Mouse (Mus musculus): ENCODE measurements around the gene Arhgap10. TPM values are rescaled to one million over a fixed set of nuclear protein-coding genes. Genes with fewer than 3 reads are reported as not detected.
A peak's percentile ranks its signal among the peaks of the same experiment; 100 is the strongest.

The Arhgap10 gene
- total and polyA plus RNA-seq, 3 experiments: 2.7 to 5.9 (median 4.8) TPM

DNA sequence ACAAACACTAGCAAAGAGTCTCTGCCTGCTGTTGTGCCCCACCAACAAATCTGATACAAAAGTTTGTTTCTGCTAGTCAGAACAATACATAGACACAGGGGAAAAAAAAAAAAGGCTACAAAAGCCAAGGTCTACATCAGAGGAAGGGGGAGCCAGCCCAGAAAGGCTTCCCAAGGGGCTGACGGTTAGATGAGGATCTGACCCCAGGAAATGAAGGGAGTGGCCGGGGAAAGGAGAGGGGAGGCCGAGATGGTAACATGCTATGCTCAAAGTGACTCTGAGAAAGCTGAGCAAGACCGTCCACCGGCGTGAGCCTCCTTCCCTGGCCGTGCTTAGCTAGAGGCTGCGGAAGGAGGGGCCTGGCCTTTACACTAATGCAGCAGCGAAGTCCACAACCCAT is 76.8 kb downstream of the Arhgap10 start:
- H3K27ac ChIP-seq (ENCODE audit: insufficient read depth, low read depth): no peak overlapping the region
- peaks cover 5 to 12% of the 10 kb centered on the region in 2 experiments; a peak in 3 of 4 replicates for H3K4me1 ChIP-seq (ENCODE audit: control insufficient read depth in 1 of 2, insufficient read depth in 2 of 2)
- in situ Hi-C loops (cut with MboI; ENCODE audit: low pct_ligation_motif_present, low pct_unique_long_range_greater_than_20kb, low sequenced_read_pairs): no loop called here
- H3K4me2 ChIP-seq (ENCODE audit: insufficient read depth, low read depth, poor library complexity, severe bottlenecking): no peak overlapping the region
- no peaks in the 10 kb centered on the region for H3K9me3 ChIP-seq (replicated peaks; ENCODE audit: low read length)
- TF ChIP-seq NELFE (IDR thresholded peaks at IDR 0.05; ENCODE audit: low read depth, low read length): no peak
- no peak for TF ChIP-seq USF2 (conservative IDR thresholded peaks at IDR 0.05; ENCODE audit: low read depth, low read length)
- TF ChIP-seq NRF1 (IDR thresholded peaks at IDR 0.05; ENCODE audit: low read depth, low read length): no peak
- no peak for TF ChIP-seq SIN3A (IDR thresholded peaks at IDR 0.05; ENCODE audit: low read length)
- TF ChIP-seq MXI1 (IDR thresholded peaks at IDR 0.05; ENCODE audit: low read depth, low read length): no peak
- no peak for TF ChIP-seq PAX5 (IDR thresholded peaks at IDR 0.05; ENCODE audit: low read length)
- no peak for TF ChIP-seq ZNF384 (IDR thresholded peaks at IDR 0.05; ENCODE audit: low read depth, low read length)
- no peak for TF ChIP-seq HCFC1 (IDR thresholded peaks at IDR 0.05; ENCODE audit: low read depth, low read length)
- TF ChIP-seq RCOR1 (conservative IDR thresholded peaks at IDR 0.05; ENCODE audit: low read depth, low read length): no peak
- TF ChIP-seq JUND (conservative IDR thresholded peaks at IDR 0.05; ENCODE audit: low read depth, low read length): no peak
- no peak for TF ChIP-seq POLR2A (IDR thresholded peaks at IDR 0.05; ENCODE audit: low read depth, low read length)
- no peak for TF ChIP-seq MAZ (IDR thresholded peaks at IDR 0.05; ENCODE audit: low read depth, low read length)
- TF ChIP-seq TCF12 (IDR thresholded peaks at IDR 0.05; ENCODE audit: low read depth, low read length): no peak
- TF ChIP-seq BHLHE40 (IDR thresholded peaks at IDR 0.05; ENCODE audit: low read depth, low read length): no peak
- TF ChIP-seq GABPA (IDR thresholded peaks at IDR 0.05; ENCODE audit: insufficient replicate concordance, low read depth, low read length): no peak
- TF ChIP-seq EP300 (IDR thresholded peaks at IDR 0.05; ENCODE audit: low read length): no peak
- no peak for TF ChIP-seq MAFK (IDR thresholded peaks at IDR 0.05; ENCODE audit: insufficient replicate concordance, low read length)
- no peak for TF ChIP-seq ZC3H11A (IDR thresholded peaks at IDR 0.05; ENCODE audit: low read depth, low read length)
- H3K79me2 ChIP-seq (replicated peaks; ENCODE audit: control insufficient read depth, extremely low read depth, insufficient read depth, poor library complexity, severe bottlenecking): no peaks in the 10 kb centered on the region
- H3K4me3 ChIP-seq (replicated peaks in 1 of 3; ENCODE audit: low read depth in 2 of 3, low read length in 2 of 3, poor library complexity in 1 of 3): no peak overlapping the region
- H3K36me3 ChIP-seq (replicated peaks in 1 of 2; ENCODE audit: control insufficient read depth in 1 of 2, insufficient read depth in 1 of 2, low read length in 1 of 2): no peaks in the 10 kb centered on the region
- H3K9ac ChIP-seq (ENCODE audit: insufficient read depth, low read depth): no peak overlapping the region
- dilution Hi-C loops (cut with MboI; ENCODE audit: extremely low pct_ligation_motif_present, extremely low pct_unique_long_range_greater_than_20kb, low sequenced_read_pairs): no loop called here
- no peaks in the 10 kb centered on the region for H3K27me3 ChIP-seq (replicated peaks)
- DNase-seq (ENCODE audit: extremely low read depth): no peak

DNA sequence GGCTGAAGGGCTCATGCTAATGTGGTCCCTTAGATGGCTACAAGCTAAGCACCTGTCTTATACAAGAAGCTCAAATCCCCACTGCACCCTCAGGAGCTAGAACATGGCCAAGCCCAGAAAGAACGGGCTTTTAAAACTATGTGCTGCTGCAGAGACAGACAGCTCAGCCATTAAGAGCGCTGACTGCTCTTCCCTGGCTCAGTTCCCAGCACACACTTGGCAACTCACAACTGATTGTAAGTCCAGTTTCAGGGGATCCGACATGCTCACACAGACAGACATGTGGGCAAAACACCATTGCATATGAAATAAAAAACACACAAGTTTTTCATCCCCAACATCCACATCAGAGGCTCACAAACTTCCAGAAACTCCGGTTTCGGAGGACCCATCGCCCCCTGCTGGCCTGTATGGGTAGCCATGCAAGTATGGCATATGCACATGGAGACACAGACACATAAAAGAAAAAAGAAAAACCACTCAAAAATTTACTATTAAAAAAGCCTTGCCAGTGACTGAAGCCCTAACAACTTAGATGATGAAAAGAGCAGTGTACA is 77.4 kb downstream of the Arhgap10 start:
- Histone ChIP-seq H3K4me1 (ENCODE audit: control insufficient read depth in 1 of 2, insufficient read depth in 2 of 2) (peaks cover 7 to 17% of the 10 kb centered on the region in 2 experiments; a peak in 3 of 4 replicates), H3K79me2 (replicated peaks; ENCODE audit: control insufficient read depth, extremely low read depth, insufficient read depth, poor library complexity, severe bottlenecking) (no peaks in the 10 kb centered on the region), H3K27ac (ENCODE audit: insufficient read depth, low read depth) (no peak overlapping the region), H3K4me3 (replicated peaks in 1 of 3; ENCODE audit: low read depth in 2 of 3, low read length in 2 of 3, poor library complexity in 1 of 3) (no peak overlapping the region), H3K27me3 (replicated peaks) (no peaks in the 10 kb centered on the region), H3K4me2 (ENCODE audit: insufficient read depth, low read depth, poor library complexity, severe bottlenecking) (no peak overlapping the region), H3K9ac (ENCODE audit: insufficient read depth, low read depth) (no peak overlapping the region), H3K36me3 (replicated peaks in 1 of 2; ENCODE audit: control insufficient read depth in 1 of 2, insufficient read depth in 1 of 2, low read length in 1 of 2) (no peaks in the 10 kb centered on the region), H3K9me3 (replicated peaks; ENCODE audit: low read length) (no peaks in the 10 kb centered on the region)
- TF ChIP-seq CTCF (conservative IDR thresholded peaks at IDR 0.05 in 1 of 2, IDR thresholded peaks at IDR 0.05 in 1 of 2; ENCODE audit: low read depth in 2 of 2, low read length in 2 of 2) (peak in 1 of 2 experiments; percentile 50; a peak in 2 of 4 replicates), MAX (IDR thresholded peaks at IDR 0.05; ENCODE audit: low read length) (no peak), NRF1 (IDR thresholded peaks at IDR 0.05; ENCODE audit: low read depth, low read length) (no peak), TCF12 (IDR thresholded peaks at IDR 0.05; ENCODE audit: low read depth, low read length) (no peak), POLR2A (IDR thresholded peaks at IDR 0.05; ENCODE audit: low read depth, low read length) (no peak), SMC3 (IDR thresholded peaks at IDR 0.05; ENCODE audit: low read depth, low read length) (peak; percentile 25; the same call in 1 of the 2 replicates), BHLHE40 (IDR thresholded peaks at IDR 0.05; ENCODE audit: low read depth, low read length) (no peak), EP300 (IDR thresholded peaks at IDR 0.05; ENCODE audit: low read length) (no peak), SIN3A (IDR thresholded peaks at IDR 0.05; ENCODE audit: low read length) (no peak), CHD2 (IDR thresholded peaks at IDR 0.05; ENCODE audit: low read length) (no peak), MYC (IDR thresholded peaks at IDR 0.05; ENCODE audit: low read depth, low read length) (no peak), KAT2A (IDR thresholded peaks at IDR 0.05; ENCODE audit: insufficient replicate concordance, low read length) (no peak), E2F4 (IDR thresholded peaks at IDR 0.05; ENCODE audit: insufficient replicate concordance, low read depth, low read length) (no peak), PAX5 (IDR thresholded peaks at IDR 0.05; ENCODE audit: low read length) (no peak), CHD1 (IDR thresholded peaks at IDR 0.05; ENCODE audit: low read depth, low read length) (no peak), ETS1 (conservative IDR thresholded peaks at IDR 0.05; ENCODE audit: low read depth, low read length) (no peak)
- DNase-seq (ENCODE audit: extremely low read depth): no peak
- in situ Hi-C loops (cut with MboI; ENCODE audit: low pct_ligation_motif_present, low pct_unique_long_range_greater_than_20kb, low sequenced_read_pairs): no loop called here
- dilution Hi-C loops (cut with MboI; ENCODE audit: extremely low pct_ligation_motif_present, extremely low pct_unique_long_range_greater_than_20kb, low sequenced_read_pairs): no loop called here

Data from CH12.LX (cell line).